Mouse (Mus musculus) stomach, embryonic 15.5 days (tissue): ENCODE measurements around the gene 4930535I16Rik. TPM values are rescaled to one million over a fixed set of nuclear protein-coding genes. Genes with fewer than 3 reads are reported as not detected.
"Not testable (repeated sequence)": the region's sequence is repeated elsewhere in the genome, so short reads cannot be mapped to it uniquely, and the experiment has no call there.

Experiments
- ATAC-seq: fragments of 200-750 bp; cut with Nextera tagmentation; 2 replicates; pipeline ENCODE4 v1.8.0; 2017; ENCODE audit warnings: low read depth, moderate number of reproducible peaks, moderate TSS enrichment; ENCODE audit not compliant: insufficient read depth, low FRiP score
- H3K27ac ChIP-seq: fragments of 300-500 bp; sonication (generic); 2 replicates; pipeline ENCODE4 v1.5.1; 2015; ENCODE audit warnings: mild to moderate bottlenecking, inconsistent platforms
- H3K27me3 ChIP-seq: fragments of 300-500 bp; sonication (generic); replicated peaks from 2 replicates; pipeline ENCODE4 v1.6.1; 2015; ENCODE audit warnings: inconsistent platforms
- H3K36me3 ChIP-seq: fragments of 300-500 bp; sonication (generic); 2 replicates; pipeline ENCODE4 v1.6.1; 2015; ENCODE audit warnings: inconsistent platforms
- H3K4me1 ChIP-seq: fragments of 300-500 bp; sonication (generic); 2 replicates; pipeline ENCODE4 v1.6.1; 2015; ENCODE audit warnings: inconsistent platforms
- H3K4me2 ChIP-seq: fragments of 300-500 bp; sonication (generic); 2 replicates; pipeline ENCODE4 v1.6.1; 2015; ENCODE audit warnings: mild to moderate bottlenecking, inconsistent platforms
- H3K4me3 ChIP-seq: fragments of 300-500 bp; sonication (generic); replicated peaks from 2 replicates; pipeline ENCODE4 v1.5.1; 2015; ENCODE audit warnings: inconsistent platforms
- H3K9ac ChIP-seq: fragments of 300-500 bp; sonication (generic); 2 replicates; pipeline ENCODE4 v1.6.1; 2015; ENCODE audit warnings: inconsistent platforms
- H3K9me3 ChIP-seq: fragments of 300-500 bp; sonication (generic); 2 replicates; pipeline ENCODE4 v1.6.1; 2016; ENCODE audit warnings: inconsistent platforms
- WGBS: fragments of 180-500 bp; shearing (Covaris S2); methylation state at CpG from one replicate; pipeline ENCODE4 v1.1.7; 2015; 5-methylcytosine and 5-hydroxymethylcytosine counted together
- polyA plus RNA-seq: library from polyadenylated mRNA; unstranded; fragments of >200 nt; fragmentation: Nextera tagmentation; extraction: Ambion mirVana; gene quantifications from 2 replicates; pipeline ENCODE4 v1.2.1, GENCODE M21; 2015

The 4930535I16Rik gene
- not detected in 2 replicates for polyA plus RNA-seq

DNA sequence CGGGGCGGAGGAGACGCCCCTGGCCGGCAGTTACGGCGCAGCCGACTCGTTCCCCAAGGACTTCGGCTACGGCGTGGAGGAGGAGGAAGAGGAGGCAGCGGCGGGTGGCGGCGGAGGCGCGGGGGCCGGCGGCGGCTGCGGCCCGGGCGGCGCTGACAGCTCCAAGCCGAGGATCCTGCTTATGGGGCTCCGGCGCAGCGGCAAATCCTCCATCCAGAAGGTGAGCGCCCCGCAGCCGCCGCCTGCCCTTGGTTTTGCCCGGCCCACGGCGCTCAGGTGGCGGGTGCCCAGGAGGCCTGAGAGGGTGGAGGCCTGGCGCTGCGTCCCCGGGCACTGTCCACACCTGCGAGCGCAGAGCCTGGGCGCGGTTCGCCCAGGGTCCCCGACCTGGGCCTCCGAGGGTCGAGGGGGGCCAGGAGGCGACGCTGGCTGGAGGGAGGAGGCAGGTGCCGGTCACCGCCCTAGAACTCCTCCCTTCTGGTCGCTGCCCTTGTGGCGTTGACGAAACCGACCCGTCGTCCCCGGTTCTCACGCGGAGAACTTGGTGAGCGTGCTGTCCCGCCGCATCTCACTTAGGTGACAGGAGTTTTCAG, at the start of gene 4930535I16Rik:
Gene 4930535I16Rik (minus strand): TSS at position 475 of the 593 bp plus-strand sequence.
- H3K36me3 ChIP-seq = peaks cover 15% of the 10 kb centered on the region
- peak within 1 kb of the TSS; percentile 89 for H3K4me3 ChIP-seq
- no peaks in the 10 kb centered on the region for H3K9me3 ChIP-seq
- peaks cover 14% of the 10 kb centered on the region for H3K4me1 ChIP-seq
- H3K27ac ChIP-seq = peak within 1 kb of the TSS; percentile 85
- under 1% methylated on average over 52 of the region's 63 CpGs for WGBS
- ATAC-seq = peak; percentile 34
- no peaks in the 10 kb centered on the region for H3K27me3 ChIP-seq
- H3K9ac ChIP-seq = peak within 1 kb of the TSS; percentile 83
- H3K4me2 ChIP-seq = peak within 1 kb of the TSS; percentile 74

DNA sequence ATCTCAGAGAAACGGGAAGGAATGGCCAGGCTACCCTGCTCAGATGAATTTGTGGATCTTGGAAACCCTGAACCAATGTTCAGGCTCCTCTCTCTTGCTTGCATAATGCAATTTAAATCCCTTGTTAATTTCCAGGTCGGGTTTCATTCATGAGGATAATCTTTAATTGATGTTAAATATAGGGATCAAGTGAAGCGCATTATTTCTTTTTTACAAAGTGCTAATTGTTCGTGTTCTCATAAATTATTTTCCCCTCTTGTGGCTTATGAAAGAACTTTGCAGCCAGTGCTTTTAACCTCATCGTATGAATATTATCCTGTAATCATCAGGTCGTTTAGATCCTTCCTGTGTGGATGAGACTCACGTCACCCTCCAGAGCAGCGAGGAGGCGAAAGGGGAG, 44.9 kb upstream of the 4930535I16Rik start:
- no peak overlapping the region for H3K27ac ChIP-seq
- no peaks in the 10 kb centered on the region for H3K9me3 ChIP-seq
- no peaks in the 10 kb centered on the region for H3K27me3 ChIP-seq
- no peak overlapping the region for H3K4me3 ChIP-seq
- WGBS = 64% methylated on average over 9 of the region's 9 CpGs
- no peak overlapping the region for H3K9ac ChIP-seq
- H3K4me1 ChIP-seq = 0 out of 2 replicates have a peak, but pooled peaks cover 3% of the 10 kb centered on the region
- no peaks in the 10 kb centered on the region for H3K36me3 ChIP-seq
- ATAC-seq = no peak
- no peak overlapping the region for H3K4me2 ChIP-seq

DNA sequence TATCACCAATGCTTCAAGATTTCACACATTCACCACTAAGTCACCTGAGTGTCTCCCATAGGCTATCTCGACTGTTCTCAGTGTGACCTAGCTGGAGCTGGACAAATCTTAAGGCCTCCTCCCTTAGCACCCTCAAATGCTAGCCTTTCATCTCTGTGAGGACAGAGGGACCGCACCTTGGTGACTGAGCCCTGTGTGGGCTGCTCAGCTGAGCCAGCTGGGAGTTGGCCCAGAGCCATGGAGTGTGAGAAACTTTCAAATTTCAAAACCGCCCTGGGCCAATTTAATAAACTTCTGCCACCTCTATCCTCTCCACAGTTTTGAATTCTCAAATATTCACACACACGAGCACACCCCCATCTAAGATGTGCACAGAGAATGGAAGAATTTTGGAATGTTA, 43.1 kb upstream of the 4930535I16Rik start:
- Histone ChIP-seq H3K4me1 (peaks cover 14% of the 10 kb centered on the region), H3K27me3 (0 out of 2 replicates have a peak, but pooled peaks cover 7% of the 10 kb centered on the region), H3K4me3 (no peak overlapping the region), H3K36me3 (no peaks in the 10 kb centered on the region), H3K9me3 (no peaks in the 10 kb centered on the region), H3K27ac (no peak overlapping the region), H3K9ac (no peak overlapping the region), H3K4me2 (no peak overlapping the region)
- 31% methylated on average over 4 of the region's 4 CpGs for WGBS
- ATAC-seq = no peak

DNA sequence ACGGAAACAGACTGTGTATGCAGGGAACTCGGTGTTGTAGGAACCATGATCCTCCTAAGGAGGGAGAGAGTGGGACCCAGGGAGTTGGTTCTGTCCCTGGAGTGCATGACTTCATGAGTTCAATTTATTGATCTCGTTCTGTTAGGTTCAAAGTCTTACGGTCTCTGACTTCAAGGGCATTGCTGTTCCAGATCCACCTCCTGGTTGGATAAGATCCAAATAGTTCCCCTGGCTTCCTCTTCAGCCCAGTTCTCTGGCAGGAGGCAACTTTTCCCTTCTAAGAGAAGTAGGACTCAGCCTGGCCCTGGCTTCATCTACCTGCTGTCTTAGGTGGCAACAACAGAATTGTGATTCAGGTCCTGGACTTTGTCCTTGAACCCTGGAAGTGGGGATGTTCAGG, 40.1 kb upstream of the 4930535I16Rik start:
- no peaks in the 10 kb centered on the region for H3K9me3 ChIP-seq
- H3K27ac ChIP-seq = no peak overlapping the region
- no peak overlapping the region for H3K4me2 ChIP-seq
- H3K27me3 ChIP-seq = 0 out of 2 replicates have a peak, but pooled peaks cover 7% of the 10 kb centered on the region
- no peak for ATAC-seq
- peaks cover 14% of the 10 kb centered on the region for H3K4me1 ChIP-seq
- WGBS = 59% methylated on average over 4 of the region's 4 CpGs
- no peaks in the 10 kb centered on the region for H3K36me3 ChIP-seq
- no peak overlapping the region for H3K9ac ChIP-seq
- H3K4me3 ChIP-seq = no peak overlapping the region

DNA sequence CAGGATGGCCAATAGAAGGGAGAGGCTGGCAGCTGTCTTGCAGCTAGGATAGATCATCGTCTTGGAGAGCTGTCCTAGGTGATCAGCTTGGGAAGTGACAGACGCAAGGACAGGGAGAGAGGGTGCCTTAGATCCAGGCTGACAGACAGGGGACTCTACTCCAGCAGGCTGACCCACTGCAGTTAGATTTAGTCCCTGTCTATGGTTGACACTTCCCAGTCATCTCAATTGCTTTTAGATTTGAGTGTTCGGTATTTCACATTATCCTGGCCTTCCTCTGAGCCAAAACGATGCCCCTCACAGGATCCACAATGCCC, 39.6 kb upstream of the 4930535I16Rik start:
- WGBS = 64% methylated on average over 4 of the region's 4 CpGs
- ATAC-seq = peak; percentile 16; the same call in 1 of the 2 replicates
- no peaks in the 10 kb centered on the region for H3K36me3 ChIP-seq
- peak overlapping the region; percentile 17; the same call in 1 of the 2 replicates for H3K4me3 ChIP-seq
- H3K9me3 ChIP-seq = no peaks in the 10 kb centered on the region
- 0 out of 2 replicates have a peak, but pooled peaks cover 7% of the 10 kb centered on the region for H3K27me3 ChIP-seq
- H3K4me1 ChIP-seq = peaks cover 14% of the 10 kb centered on the region
- no peak overlapping the region for H3K9ac ChIP-seq
- no peak overlapping the region for H3K27ac ChIP-seq
- peak overlapping the region; percentile 43 for H3K4me2 ChIP-seq

GRCm38 (mm10) chr4:123956703-123957491, 39.1 kb upstream of the 4930535I16Rik start:
- Histone ChIP-seq H3K9me3 (no peaks in the 10 kb centered on the region), H3K4me1 (peaks cover 14% of the 10 kb centered on the region), H3K4me2 (peak overlapping the region; percentile 43), H3K27ac (no peak overlapping the region), H3K27me3 (0 out of 2 replicates have a peak, but pooled peaks cover 7% of the 10 kb centered on the region), H3K9ac (no peak overlapping the region), H3K4me3 (peak overlapping the region; percentile 17; the same call in 1 of the 2 replicates), H3K36me3 (no peaks in the 10 kb centered on the region)
- peak; percentile 65 for ATAC-seq
- WGBS = 3% methylated on average over 31 of the region's 31 CpGs

DNA sequence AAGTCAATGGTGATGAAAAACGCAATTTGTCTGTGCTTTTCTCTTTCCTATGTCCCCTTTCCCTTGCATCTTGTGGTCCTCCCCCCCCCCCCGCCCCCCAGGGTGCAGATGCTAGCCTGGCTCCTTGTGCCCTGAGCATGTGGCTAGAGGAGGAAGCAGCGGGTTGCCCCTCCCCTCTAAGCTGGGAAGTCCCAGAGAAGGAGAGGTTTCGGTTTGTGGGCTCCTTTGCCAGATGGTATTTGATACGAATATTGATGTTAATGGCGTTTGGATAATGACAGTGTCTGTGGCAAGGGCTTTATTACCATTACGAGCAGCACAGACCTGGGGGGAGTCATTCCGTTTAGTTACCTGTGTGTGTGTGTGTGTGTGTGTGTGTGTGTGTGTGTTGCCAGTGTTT, 34.2 kb upstream of the 4930535I16Rik start:
- no peak for ATAC-seq
- WGBS = 41% methylated on average over 8 of the region's 8 CpGs
- peaks cover 7% of the 10 kb centered on the region for H3K4me1 ChIP-seq
- H3K27me3 ChIP-seq = 0 out of 2 replicates have a peak, but pooled peaks cover 7% of the 10 kb centered on the region
- no peaks in the 10 kb centered on the region for H3K9me3 ChIP-seq
- no peaks in the 10 kb centered on the region for H3K36me3 ChIP-seq
- H3K9ac ChIP-seq = no peak overlapping the region
- H3K27ac ChIP-seq = no peak overlapping the region
- H3K4me2 ChIP-seq = no peak overlapping the region
- no peak overlapping the region for H3K4me3 ChIP-seq

GRCm38 (mm10) chr4:123949649-123950048, 31.8 kb upstream of the 4930535I16Rik start:
- H3K4me1 ChIP-seq = no peaks in the 10 kb centered on the region
- WGBS = 64% methylated on average over 10 of the region's 10 CpGs
- H3K9ac ChIP-seq = no peak overlapping the region
- no peaks in the 10 kb centered on the region for H3K9me3 ChIP-seq
- peak overlapping the region; percentile 25; the same call in 1 of the 2 replicates for H3K4me2 ChIP-seq
- no peaks in the 10 kb centered on the region for H3K27me3 ChIP-seq
- no peak overlapping the region for H3K4me3 ChIP-seq
- H3K27ac ChIP-seq = no peak overlapping the region
- peak; percentile 84 for ATAC-seq
- no peaks in the 10 kb centered on the region for H3K36me3 ChIP-seq

- no peak for ATAC-seq
- WGBS = 73% methylated on average over 6 of the region's 6 CpGs
- no peaks in the 10 kb centered on the region for H3K36me3 ChIP-seq
- no peak overlapping the region for H3K4me2 ChIP-seq
- no peaks in the 10 kb centered on the region for H3K4me1 ChIP-seq
- no peak overlapping the region for H3K9ac ChIP-seq
- no peaks in the 10 kb centered on the region for H3K9me3 ChIP-seq
- H3K27me3 ChIP-seq = no peaks in the 10 kb centered on the region
- no peak overlapping the region for H3K4me3 ChIP-seq
- no peak overlapping the region for H3K27ac ChIP-seq
Observed at GRCm38 (mm10) chr4:123948901-123949300, 31.1 kb upstream of the 4930535I16Rik start.

GRCm38 (mm10) chr4:123947149-123947548, 29.3 kb upstream of the 4930535I16Rik start:
- Histone ChIP-seq H3K9ac (no peak overlapping the region), H3K27ac (no peak overlapping the region), H3K4me3 (no peak overlapping the region), H3K9me3 (no peaks in the 10 kb centered on the region), H3K4me2 (no peak overlapping the region), H3K36me3 (no peaks in the 10 kb centered on the region), H3K4me1 (no peaks in the 10 kb centered on the region), H3K27me3 (no peaks in the 10 kb centered on the region)
- no peak for ATAC-seq
- 48% methylated on average over 5 of the region's 5 CpGs for whole genome bisulfite sequencing

- no peak overlapping the region for H3K27ac ChIP-seq
- H3K4me2 ChIP-seq = no peak overlapping the region
- H3K27me3 ChIP-seq = no peaks in the 10 kb centered on the region
- no peaks in the 10 kb centered on the region for H3K36me3 ChIP-seq
- 83% methylated on average over 4 of the region's 4 CpGs for WGBS
- no peak for ATAC-seq
- H3K4me3 ChIP-seq = no peak overlapping the region
- H3K4me1 ChIP-seq = no peaks in the 10 kb centered on the region
- no peak overlapping the region for H3K9ac ChIP-seq
- H3K9me3 ChIP-seq = no peaks in the 10 kb centered on the region
Observed at GRCm38 (mm10) chr4:123946701-123947100, 28.9 kb upstream of the 4930535I16Rik start.

GRCm38 (mm10) chr4:123940878-123941277, 23.1 kb upstream of the 4930535I16Rik start:
- not testable (repeated sequence) for H3K4me1 ChIP-seq, H3K4me3 ChIP-seq, ATAC-seq, H3K27me3 ChIP-seq, H3K36me3 ChIP-seq, H3K4me2 ChIP-seq, H3K9me3 ChIP-seq, H3K27ac ChIP-seq, H3K9ac ChIP-seq
- 64% methylated on average over 7 of the region's 7 CpGs for WGBS
